Mouse (Mus musculus): Measurements from ENCODE around the gene Trim28.

The Trim28 gene

DNA sequence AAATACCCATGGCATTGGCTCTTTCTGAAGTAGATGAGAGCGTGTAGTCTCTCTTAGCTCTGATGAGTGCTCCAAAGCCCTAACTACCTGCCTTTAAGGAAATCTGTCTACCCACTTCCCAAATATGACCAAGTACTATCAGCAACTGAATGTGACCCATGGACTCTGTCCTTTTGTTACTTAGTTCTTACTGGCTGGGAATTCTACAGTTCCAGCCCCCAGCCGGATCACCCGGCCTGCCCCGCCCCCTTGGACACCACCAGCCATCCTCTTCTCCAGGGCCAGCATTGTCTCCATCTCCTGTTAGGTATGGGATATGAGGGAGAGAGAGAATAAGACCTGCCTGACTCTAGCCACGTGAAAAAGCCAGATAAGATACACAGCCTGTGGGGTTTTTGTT lies 861 bp upstream of the Trim28 start, which contains the start of gene Slc27a5:
Slc27a5 (minus strand) TSS at position 140 of the 400 bp plus-strand sequence.
- DNase-seq (ENCODE audit: low spot score) = no peak

DNA sequence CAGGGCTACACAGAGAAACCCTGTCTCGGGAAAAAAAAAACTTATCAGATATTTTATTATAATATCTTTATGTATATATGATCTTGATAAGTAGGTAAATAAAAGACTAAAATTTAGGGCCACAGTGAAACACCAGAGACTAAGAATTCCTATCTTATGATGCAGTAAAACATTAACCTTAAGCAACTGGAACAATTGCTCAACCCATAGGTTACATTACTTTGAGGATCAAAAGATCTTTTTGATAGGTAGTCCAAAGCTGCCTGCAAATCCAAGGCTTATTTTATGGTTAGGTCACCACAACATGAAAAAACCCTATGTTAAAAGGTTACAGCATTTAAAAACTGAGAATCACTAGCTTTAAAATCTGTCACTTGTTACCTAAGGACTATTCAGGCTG lies 2.7 kb downstream of the Trim28 start:
- DNase-seq (ENCODE audit: low spot score) = no peak

DNA sequence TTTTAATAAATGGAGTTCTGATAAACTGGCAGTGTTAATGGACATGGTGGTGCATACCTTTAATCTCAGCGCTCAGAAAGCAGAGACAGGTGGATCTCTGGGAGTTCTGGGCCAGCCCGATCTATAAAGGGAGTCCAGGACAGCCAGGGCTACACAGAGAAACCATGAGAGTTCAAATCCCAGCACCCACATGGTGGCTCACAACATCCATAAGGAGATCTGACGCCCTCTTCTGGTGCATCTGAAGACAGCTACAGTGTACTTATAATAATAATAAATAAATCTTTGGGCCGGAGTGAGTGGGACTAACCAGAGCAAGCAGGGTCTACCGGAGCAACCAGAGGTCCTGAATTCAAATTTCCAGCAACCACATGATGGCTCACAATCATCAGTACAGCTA lies 4.5 kb downstream of the Trim28 start:
- no peak for DNase-seq (ENCODE audit: low spot score)

DNA sequence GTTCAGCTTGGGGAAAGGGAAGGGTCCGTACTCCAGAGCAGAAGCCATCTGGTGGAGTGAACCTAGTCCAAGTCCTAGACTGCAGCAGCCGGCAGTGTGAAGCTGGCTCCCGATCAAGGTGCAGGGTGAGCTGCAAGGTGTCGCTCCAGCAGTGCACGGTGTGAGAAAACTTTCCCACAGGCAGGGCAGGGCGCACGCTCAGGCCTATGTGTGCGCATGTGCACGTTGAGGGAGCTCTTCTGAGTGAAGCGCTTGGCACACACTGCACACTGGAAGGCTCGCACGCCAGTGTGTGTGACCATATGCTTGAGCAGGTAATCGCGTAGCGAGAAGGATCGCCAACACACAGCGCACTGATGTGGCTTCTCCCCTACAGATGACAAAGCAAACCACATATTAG lies 7.1 kb downstream of the Trim28 start:
- DNase-seq (ENCODE audit: low spot score) = no peak

DNA sequence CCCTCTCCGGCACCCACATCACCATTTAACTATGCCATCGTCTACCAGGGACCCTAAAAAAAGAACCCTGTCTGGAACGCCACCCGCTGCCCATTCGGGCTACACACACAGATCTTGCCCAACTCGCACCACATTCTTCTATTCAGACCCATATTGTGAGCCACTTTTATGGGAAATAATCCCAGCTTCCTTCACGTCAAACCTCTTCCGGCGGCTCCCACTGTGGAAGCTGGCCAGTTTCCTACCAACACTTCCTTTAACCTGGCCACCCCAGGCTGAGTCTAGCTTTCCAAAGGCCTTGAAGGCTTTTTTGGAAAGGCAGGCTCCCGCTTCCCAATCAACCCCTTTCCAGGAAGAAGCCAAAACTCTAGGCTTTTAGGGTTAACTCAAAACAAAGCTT lies 7.6 kb downstream of the Trim28 start:
- no peak for DNase-seq (ENCODE audit: low spot score)

- DNase-seq (ENCODE audit: low spot score) = peak; percentile 12
Measured at GRCm38 (mm10) chr7:13007341-13008092, 8.6 kb downstream of the Trim28 start.

DNA sequence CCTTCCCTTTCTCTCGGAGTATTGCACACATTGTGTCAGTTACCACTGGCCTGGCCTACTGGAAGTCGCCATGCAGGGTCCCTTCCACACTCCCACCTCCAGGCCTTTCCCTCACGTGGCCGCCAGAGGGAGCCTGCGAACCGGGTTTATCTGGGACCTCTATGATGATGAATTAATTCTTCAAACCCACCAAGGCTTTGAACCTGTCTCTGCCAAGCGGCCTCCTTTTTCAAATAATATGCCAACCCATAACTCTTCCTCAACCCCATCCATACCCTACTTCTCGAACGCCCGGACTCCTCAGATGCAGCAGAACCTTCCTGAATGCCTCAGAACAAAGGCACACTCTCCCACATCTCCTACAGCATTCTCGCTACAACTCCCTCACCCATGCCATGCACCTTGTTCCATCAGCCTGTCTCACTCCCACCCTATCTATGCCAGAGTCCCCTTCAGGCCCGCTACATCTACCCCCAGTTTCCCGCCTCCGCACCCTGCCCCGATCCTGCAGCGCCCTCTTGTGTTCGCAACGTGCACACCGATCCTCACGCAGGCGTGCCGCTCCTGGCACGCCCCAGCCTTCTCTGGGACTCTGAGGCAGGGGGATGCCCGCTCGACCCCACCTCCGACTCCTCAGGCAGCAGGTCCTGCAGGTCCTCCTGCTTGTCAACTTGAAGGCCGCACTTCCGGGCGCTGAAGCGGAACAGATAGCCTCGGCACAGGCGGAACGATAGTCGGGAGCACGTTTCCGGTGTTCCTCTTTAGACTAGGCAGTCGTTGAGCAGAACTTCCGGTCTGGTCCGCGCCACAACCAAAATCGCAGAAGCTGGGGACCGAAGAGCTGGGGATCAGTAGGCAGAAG lies 10.5 kb downstream of the Trim28 start:
- peak; percentile 96 for DNase-seq (ENCODE audit: low spot score)

DNA sequence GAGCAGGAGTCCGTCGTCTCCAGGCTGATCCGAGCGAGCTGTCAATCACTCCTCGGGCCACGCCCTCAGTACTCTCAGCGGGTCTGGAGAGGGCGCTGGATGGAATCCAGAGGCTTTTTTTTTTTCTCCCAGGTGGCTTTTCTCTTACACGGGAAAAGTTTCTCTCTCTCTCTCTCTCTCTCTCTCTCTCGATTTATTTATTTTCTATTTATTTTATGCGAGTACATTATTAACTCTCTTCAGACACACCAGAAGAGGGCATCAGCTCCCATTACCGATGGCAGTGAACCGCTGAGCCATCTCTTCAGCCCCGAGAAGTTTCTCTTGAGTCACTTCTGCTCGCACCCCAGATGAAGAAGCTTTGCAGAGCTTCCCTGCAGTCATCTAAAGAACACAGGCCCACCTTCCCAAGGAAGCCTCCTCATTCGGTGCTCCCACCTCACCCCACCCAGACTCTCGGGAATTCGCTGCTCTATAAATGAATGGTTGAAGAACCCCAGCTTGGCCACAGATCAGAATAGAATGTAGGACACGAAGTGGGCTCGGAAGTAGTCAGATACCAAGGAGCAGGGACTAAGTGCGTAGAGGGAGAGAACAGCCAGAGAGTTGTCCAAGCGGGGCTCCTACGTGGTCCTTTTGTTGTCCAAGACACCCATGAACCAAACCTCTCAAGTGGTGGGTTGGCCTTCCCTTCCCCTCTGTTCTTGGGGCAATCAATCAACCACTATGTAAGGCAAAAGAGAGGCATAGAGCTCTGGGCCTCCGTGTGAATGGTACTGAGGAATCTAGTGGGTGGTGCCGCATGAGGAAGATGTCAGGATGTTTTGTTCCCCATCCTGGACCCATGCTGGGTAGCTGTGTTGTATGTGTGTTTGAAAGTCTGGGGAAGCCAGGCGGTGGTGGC lies 11.3 kb downstream of the Trim28 start, which contains the start of gene Zbtb45:
Zbtb45 (minus strand) TSS at position 30 of the 904 bp plus-strand sequence.
- DNase-seq (ENCODE audit: low spot score) = no peak

GRCm38 (mm10) chr7:13013671-13014070 lies 14.8 kb downstream of the Trim28 start:
- no peak for DNase-seq (ENCODE audit: low spot score)

DNA sequence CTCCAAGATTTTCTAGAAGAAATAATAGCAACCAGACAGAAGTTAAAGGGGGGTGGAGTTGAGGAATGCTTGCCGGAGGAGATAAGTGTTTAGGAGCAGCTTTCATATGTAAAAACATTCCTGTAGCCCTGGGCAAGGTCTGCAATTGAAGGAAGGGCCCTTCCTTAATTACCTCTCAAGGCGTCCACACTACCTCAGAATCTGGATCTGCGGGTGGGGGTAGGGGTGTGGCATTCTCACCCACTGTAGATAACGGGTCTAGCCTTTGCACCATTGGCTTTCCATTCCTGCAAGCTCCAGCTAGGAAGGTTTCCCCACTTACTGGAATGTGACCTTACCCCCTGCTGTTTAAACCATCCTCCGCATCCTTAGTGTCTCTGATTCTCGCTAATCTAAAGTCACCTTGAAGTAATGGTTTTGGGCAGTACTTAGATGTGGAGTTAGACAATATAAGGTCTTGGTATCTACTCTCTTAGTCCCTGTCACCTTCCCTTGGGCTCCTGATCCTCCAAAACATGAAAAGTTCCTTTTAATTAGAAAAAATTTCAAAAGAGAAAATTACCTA lies 15.4 kb downstream of the Trim28 start:
- DNase-seq (ENCODE audit: low spot score) = no peak

- no peak for DNase-seq (ENCODE audit: low spot score)
Measured at GRCm38 (mm10) chr7:13015217-13015616, 16.3 kb downstream of the Trim28 start.

- no peak for DNase-seq (ENCODE audit: low spot score)
Measured at GRCm38 (mm10) chr7:13022773-13023535, 24.0 kb downstream of the Trim28 start.

GRCm38 (mm10) chr7:13023928-13024731 lies 25.2 kb downstream of the Trim28 start:
- peak; percentile 94 for DNase-seq (ENCODE audit: low spot score)

- peak; percentile 86 for DNase-seq (ENCODE audit: low spot score)
Measured at GRCm38 (mm10) chr7:13024805-13025204, 25.9 kb downstream of the Trim28 start.

GRCm38 (mm10) chr7:13025511-13026112 lies 26.7 kb downstream of the Trim28 start:
- DNase-seq (ENCODE audit: low spot score) = no peak

GRCm38 (mm10) chr7:13028986-13029385 lies 30.1 kb downstream of the Trim28 start:
- DNase-seq (ENCODE audit: low spot score) = no peak

- DNase-seq (ENCODE audit: low spot score) = no peak
Measured at GRCm38 (mm10) chr7:13031069-13031468, 32.2 kb downstream of the Trim28 start.

DNA sequence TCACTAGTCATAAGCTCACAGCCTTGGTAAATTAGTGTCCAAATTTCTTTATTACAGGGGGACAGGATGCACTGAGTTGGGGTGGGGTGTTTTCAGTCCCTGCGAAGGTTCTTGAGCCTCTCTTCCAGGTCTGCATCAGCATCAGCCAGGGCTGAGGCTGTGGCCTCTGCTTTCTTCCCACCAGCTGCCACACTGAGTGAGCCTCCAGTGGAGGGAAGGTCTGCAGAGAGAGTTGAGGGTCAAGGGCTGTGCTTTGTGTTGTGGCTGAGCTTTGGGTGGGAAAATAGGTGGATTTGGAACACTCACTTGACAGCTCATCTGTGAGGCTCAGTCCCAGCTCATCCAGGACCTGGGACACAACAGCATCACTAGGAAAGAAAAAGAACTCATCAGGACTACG lies 33.1 kb downstream of the Trim28 start:
- DNase-seq (ENCODE audit: low spot score) = no peak

- DNase-seq (ENCODE audit: low spot score) = no peak
Measured at GRCm38 (mm10) chr7:13032541-13032940, 33.6 kb downstream of the Trim28 start.

Measured in layer of hippocampus, adult 11-12 months (tissue).